Mouse (Mus musculus) cerebellum, adult 9-10 months (tissue): Measurements from ENCODE around the gene Coa6.
"Not testable (repeated sequence)": the region's sequence is repeated elsewhere in the genome, so short reads cannot be mapped to it uniquely, and the experiment has no call there.

Experiments used
- DNase-seq: peaks from one replicate; pipeline ENCODE4 v3.0.0; 2022

Gene Coa6

DNA sequence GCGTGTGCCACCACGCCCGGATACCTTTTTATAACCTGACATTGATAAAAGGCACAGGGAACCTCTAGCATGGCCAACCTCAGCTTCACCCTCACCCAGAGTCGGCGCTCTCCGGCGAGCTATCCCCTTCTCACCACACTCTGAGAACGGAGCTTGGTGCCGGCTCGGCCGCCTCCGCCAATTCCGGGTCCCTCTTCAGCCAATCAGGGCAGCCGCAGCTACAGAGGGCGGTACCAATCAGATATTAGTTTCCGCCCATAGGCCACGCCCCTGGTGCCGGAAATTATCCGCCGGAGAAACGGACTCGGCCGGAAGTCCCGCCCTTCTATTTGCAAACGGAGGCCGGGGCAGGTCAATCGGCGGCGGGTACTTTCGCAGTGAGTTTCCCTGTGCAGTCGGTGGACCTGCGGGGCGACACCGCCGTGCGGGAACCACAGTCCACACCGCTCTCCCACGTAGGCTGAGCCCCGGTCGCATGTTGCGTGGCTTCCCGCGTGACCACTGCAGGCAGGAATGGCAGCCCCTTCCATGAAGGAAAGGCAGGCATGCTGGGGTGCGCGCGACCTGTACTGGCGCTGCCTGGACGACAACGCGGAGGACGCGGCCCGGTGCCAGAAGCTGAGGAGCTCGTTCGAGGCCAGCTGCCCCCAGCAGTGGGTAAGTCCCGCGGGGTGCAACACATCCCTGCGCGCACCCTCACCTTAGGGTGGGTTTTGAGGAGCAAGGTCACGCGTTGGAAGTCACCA lies at the start of gene Coa6:
Gene Coa6 (plus strand): TSS at position 342 of the 746 bp plus-strand sequence.
- peak; percentile 98 for DNase-seq

DNA sequence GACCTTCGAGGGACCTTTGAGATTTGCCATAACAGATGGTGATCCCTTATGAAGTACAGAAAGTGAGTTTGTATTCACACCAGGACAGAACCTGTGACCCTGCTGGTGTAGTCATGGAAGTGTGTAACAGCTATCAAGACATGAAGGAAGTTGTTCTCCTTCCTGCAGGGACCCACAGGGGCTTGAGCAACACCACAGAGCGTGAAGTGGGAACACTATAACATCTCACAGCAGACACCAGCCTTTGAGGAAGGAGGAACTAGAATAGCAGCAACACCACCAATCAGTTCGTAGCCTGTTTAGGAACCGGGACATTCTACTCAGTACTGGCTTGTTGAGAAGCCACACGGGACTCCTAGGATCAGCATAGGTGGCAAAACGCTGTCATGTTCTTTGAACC lies 42.7 kb upstream of the Coa6 start:
- no peak for DNase-seq

GRCm38 (mm10) chr8:126380141-126380540 lies 42.2 kb upstream of the Coa6 start:
- DNase-seq, result no peak

DNA sequence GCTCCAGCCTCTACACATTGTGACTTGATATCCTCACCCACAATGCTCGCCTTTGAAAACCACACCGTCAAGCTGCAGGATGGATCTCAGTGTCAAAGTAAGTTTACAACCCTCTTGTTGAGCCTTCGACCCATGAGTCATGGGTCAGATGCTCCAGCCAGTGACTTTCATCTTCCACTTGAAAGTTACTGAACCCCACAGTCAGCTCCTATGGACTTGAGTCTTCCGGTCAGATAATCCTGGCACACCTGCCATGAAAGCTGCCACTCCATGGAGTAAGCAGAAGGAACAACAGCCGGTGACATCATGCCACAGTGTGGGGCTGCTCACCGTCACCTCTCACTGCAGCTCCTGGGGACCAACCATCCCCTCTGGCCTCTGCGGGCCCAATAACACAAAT lies 41.0 kb upstream of the Coa6 start:
- no peak for DNase-seq

DNA sequence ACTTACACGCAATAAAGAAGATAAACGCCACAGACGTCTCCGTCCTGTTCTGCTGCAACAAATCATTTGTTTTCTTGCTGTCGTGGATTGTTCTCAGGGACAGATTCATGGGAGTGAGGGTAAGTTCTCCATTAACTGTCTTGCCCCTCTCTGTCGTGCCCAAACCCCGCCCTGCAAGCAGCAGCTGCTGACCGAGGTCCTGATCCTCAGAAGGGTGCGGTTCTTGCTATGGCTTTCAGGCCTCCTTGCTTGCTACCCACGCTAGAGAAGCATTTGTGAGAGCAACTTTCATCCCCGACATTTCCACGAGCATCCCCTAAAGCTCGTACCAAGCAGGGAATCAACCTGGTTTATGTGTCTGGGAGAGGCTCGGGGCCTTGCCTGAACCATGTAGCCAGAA lies 40.1 kb upstream of the Coa6 start:
- no peak for DNase-seq

GRCm38 (mm10) chr8:126382749-126383148 lies 39.6 kb upstream of the Coa6 start:
- peak; percentile 74 for DNase-seq

DNA sequence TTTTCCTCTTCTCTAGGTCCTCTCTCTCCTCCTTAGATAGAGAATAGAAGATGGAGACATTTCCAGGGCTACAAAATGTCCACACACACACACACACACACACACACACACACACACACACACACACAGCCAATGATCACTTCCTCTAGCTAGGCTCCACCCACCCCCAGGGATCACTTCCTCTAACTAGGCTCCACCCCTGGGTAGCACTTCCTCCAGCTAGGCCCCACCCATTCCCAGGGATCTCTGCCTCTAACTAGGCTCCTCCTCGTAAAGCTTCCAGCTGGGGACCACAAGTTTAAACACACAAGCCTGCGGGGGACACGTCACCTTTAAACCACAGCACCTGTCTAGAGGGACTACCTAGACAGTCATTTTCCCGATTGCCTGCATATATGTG lies 34.7 kb upstream of the Coa6 start:
- DNase-seq, result no peak

DNA sequence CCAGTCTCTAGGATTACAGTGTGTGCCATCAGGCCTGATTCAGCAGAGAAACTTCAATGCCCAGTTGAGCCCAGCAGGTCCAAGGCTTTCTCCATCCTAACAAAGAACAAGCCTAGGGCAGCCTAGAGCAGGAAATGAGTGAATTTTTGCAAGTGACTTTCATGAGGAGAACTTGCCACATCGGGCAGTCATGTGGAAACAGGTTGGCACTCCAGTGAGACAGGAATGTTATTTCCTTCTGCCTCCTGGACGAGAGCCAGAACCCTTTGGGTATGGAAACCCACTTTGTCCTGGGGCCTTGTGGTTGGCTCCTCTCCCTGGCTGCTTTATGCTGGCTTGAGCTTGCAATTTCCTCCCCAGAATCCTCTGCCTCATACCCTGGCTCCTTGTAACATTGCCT lies 30.8 kb upstream of the Coa6 start:
- DNase-seq, result peak; percentile 79

DNA sequence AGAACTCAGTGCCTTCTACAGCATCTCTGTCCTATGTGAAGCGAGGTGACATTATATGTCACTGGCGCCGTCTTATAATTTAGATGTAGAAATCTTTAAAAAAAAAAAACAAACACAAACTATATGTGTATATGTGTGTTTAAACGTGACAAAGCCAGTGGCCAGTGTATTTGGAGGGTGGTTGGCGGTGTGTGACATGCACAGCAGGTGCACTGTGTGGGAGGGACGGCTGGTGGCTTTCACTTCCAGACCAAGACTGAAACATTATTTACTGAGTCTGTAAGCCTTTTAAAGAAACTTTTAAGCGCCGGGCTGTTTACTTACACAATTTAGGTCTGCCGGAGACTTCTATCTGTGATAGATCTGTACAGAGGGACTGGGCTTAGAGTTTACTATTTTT lies 26.9 kb upstream of the Coa6 start:
- DNase-seq, result no peak

- DNase-seq, result no peak
Observed at GRCm38 (mm10) chr8:126395917-126396316, 26.4 kb upstream of the Coa6 start.

DNA sequence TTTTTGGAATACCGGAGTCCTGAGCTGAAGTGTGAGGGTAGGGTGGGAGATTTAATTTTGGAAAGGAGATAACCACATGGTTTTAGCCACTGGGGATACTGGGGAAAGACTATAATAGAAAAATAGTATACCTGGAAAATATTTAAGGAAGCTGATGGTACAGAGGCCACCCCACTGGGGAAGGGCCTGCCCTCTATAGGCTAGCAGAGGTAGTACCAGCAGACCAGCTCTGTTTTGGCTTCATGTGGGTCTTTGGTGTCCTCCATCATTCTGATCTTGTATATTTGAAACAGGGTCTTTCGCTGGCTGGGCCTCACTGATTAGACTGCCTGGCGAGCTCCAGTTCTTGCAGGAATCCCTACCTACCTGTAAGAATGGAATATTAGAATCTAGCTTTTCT lies 24.0 kb upstream of the Coa6 start:
- DNase-seq, result peak; percentile 62

- DNase-seq, result not testable (repeated sequence)
Observed at GRCm38 (mm10) chr8:126404550-126404949, 17.8 kb upstream of the Coa6 start.

- DNase-seq, result no peak
Observed at GRCm38 (mm10) chr8:126405030-126405429, 17.3 kb upstream of the Coa6 start.

DNA sequence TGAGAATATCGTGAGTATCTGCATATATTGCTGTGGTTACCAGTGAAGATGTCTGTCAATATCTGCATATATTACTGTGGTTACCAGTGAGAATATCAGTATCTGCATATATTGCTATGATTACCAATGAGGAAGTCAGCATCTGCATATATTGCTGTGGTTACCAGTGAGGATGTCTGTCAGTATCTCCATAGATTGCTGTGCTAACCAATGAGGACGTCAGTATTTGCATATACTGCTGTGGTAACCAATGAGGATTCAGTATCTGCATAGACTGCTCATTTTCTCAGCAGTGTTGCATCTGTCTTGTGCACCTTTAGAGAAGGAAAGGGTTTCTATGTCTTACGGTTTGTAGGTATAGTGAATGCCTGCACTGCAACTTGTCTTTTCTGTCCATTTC lies 1.5 kb upstream of the Coa6 start:
- no peak for DNase-seq

DNA sequence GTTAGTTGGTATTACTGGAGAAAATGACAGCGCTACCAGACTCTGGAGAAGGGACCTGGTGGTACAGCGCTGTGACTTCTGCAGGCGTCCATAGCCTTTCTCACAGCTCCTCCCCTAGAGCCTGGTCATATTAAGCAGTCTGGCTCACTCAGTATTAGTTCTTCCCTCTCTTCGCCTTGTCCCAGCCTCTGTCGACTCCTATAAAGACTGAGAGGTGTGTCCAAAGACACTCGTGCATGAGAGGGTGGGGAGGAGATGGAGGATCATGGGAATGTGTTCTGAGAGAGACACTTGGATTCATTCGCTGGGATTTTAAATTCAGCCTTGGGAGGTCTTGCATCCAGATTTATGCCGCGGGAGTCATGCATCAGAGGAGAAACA lies 595 bp downstream of the Coa6 start:
- DNase-seq, result no peak

DNA sequence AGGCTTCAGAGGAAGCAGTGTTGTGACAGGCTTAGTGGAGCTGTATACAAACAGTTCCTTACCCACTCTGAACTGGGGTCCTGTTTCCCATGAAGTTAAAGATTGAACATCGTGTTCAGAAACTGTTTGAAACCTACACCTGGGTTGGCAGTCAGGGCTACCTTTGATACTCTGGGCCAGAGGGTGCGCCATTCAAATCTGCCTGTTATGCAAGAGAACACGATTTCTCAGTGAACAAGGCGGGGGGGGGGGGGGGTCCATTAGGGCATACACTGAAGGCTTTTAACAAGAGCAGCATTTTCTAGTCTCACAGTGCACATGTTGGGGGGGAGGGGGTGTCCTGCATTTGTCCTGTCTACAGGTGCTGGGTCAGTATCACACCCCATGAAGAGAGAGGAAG lies 1.8 kb downstream of the Coa6 start:
- DNase-seq, result no peak

- no peak for DNase-seq
Observed at GRCm38 (mm10) chr8:126424946-126425345, 2.6 kb downstream of the Coa6 start.

GRCm38 (mm10) chr8:126429635-126430034 lies 7.3 kb downstream of the Coa6 start:
- no peak for DNase-seq

GRCm38 (mm10) chr8:126433827-126434226 lies 11.5 kb downstream of the Coa6 start:
- DNase-seq, result no peak

DNA sequence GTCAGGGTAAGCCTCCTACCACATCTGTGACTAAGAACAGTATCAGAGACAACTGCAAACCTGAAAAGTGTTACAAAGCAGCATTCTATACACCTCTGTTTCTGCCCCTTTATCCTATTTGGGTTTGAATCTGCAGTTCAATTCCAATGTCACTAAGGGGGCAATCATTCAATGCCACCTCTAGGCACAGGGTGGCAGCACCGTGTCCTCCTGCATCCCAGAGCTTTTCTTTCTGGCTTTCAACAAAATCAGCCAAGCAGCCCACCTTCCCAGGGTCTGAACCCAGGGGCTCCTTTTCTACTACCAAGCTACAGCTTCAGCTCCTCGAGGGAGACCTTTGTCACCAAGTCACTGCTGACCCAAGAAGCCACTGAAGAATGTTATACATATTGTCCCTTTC lies 16.6 kb downstream of the Coa6 start:
- DNase-seq, result no peak

GRCm38 (mm10) chr8:126451158-126451557 lies 28.8 kb downstream of the Coa6 start:
- DNase-seq, result no peak

DNA sequence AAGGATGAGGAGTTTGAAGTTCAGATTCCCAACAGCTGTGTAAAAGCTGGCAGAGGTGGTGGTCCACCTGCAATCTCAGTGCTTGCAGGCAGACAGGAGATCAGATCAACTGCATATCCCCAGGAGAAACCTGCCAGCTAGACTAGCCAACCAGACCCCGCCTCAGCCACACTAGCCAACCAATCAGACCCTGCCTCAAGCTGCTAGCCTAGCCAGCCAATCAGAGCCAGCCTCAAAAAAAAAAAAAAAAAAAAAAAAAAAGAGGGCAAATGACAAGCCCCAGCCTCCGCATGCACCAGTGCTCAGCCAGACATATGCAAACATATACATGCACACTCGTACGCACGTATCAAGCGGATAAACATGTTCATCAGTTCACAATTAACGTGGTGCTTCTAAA lies 33.1 kb downstream of the Coa6 start:
- DNase-seq, result no peak

GRCm38 (mm10) chr8:126460274-126460673 lies 38.0 kb downstream of the Coa6 start:
- DNase-seq, result peak; percentile 30

- DNase-seq, result no peak
Observed at GRCm38 (mm10) chr8:126461735-126462134, 39.4 kb downstream of the Coa6 start.

- DNase-seq, result no peak
Observed at GRCm38 (mm10) chr8:126464071-126464470, 41.8 kb downstream of the Coa6 start.
